Mouse (Mus musculus) telencephalon, adult 2 months (tissue): ENCODE results near the gene Nos3.

Experiments
- DNase-seq: peaks from one replicate; pipeline ENCODE4 v3.0.0-alpha.2; 2011; ENCODE audit warnings: low read depth, low spot score

Nos3 gene

DNA sequence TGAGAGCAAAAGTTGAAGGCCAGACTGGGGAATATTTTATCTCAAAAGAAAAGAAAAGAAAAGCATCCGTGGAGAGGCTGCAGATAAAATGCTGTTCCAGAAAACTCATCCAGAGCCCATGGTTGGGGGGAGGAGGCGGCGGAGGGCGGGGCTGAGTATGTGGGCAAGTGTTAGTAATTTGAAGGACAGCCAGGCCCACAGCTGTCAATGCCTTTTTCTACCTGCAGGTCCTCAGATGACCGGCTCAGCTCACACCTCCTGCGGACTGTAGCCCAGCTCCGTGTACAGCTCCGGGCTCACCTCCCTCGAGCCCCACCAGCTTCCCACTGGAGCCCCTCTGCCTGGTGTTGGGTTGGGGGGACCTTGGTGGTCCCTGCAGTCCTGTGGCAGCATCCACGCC, 35.1 kb downstream of the Nos3 start:
- DNase-seq = no peak

DNA sequence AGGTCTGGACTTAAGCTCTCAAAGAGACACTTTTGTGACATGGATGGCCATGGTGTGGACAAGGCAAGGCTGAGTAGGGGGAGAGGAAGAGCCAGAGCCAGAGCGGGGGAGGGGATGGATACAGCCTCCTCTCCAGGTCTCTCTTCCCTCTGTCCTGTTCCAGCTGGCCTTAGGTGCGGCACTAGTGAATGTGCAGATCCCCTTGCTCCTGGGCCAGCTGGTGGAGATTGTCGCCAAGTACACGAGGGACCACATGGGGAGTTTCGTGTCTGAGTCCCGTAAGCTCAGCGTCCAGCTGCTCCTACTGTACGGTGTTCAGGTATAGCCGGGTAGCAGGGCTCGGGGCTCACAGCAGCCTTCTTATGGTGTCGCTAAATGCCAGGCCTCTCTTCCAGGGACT, 35.8 kb downstream of the Nos3 start:
- no peak for DNase-seq

DNA sequence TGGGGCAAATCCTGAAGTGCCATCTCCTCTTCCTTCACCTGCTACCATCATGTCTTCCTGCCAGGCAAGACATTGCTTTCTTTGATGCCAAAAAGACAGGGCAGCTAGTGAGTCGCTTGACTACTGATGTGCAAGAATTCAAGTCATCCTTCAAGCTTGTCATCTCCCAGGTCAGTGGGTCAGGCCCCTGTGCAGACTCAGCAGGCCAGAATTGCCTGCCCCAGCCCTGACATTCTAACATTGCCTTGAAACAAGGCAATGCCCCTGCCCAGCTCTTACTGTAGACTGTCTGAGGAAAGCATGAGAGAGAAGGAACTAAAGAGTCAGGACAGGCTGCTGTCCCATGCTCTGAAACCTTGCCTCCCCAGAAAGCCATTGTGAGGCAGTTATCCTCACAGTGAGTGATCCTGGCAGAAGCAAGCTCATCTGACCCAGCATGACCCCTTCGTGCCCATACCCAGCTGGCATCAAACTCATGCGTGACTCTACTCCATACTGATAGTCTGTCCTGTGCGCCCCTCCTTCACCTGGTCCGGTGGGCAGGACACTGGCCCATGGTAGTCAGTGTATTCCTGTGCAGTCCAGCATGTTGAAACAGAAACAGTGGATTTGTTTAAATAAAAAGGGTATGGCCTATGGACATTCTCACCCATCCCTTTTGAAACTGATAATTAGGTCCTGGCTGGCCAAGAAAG, 36.4 kb downstream of the Nos3 start:
- DNase-seq = no peak

DNA sequence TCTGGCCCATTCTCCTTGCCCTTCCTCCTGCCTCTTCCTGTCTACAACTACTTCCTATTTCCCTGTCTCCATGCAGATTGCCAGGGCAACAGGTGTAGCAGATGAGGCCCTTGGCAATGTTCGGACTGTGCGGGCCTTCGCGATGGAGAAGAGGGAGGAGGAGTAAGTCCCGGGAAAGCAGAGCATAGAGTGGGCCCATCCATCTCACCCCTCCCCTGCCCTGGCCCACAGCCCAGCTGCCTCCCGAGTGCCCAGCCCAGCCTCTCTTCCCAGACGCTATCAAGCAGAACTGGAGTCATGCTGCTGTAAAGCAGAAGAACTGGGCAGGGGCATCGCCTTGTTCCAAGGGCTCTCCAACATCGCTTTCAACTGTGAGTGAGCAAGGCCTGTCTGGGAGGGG, 37.4 kb downstream of the Nos3 start:
- DNase-seq = no peak

DNA sequence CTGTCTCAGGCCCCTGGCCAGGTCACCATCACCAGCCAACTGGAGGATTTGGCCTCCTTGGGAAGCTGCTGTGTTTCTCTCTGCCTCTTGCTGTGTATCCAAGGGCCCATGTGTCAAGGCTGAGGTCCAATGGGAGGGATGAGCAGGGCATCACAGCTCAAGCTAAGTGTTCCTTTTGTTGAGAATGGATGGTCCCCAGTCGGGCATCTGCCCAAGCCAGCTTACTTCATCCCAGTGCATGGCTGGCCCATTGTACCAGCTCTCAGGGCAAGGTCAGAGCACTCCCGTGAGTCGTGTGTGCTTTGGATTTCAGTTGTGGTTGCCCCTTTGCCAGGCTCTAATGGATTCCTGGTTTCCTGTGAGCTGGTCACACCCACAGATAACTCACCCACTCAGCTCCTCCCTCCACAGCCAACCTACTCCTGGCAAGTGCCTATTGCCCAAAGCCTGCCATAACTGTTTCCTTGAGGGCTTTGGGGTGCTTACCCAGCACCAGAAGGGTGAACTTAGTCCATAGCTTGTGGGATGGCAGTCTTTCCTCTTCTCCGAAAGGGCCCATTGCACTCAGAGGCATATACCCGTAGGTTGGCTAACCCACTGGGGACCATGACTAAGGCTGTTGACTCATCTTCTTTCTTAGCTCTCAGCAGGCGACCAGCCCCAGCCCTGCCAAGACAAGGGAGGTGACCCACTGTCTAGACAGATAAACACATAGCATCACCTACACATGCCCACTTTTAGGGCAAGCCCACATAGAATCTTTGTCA, 40.2 kb downstream of the Nos3 start:
- no peak for DNase-seq

DNA sequence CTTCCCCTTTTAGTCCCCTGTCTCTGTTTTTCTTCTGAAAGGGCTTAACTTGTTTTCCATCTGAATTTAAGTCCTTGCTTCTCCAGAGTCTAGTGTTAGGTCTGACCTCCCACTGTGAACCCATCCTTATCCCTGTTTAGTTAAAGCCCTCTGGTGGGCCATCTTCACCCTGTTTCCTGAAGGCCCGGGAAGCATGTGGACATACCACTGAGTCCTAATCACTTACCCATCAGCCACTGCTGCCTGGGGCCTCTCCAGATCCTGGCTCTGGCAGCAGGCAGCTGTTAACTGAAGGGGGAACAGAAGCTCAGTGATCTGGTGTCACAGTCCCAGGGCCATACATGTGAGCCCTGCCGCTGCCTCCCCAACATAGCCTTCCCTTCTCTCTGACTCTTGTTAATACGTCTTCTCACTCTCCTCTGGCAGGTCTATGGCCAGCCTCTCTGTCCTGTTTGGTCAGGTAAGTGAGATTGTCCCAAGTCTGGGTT, 40.8 kb downstream of the Nos3 start:
- no peak for DNase-seq

DNA sequence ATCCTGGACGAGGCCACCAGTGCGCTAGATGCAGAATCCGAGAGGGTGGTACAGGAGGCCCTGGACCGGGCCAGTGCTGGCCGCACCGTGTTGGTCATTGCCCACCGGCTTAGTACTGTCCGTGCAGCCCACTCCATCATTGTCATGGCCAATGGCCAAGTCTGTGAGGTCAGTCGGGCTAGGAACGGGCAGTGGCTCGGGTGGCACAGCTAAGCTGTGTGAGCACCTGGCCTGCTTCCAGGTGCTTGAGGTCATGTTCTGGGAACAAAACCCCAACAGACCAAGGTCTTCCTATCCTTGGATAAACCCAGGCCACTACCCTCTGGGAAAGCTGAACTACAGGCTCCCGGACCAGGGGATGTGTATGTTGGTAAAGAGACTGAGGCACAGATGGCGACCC, 44.0 kb downstream of the Nos3 start:
- no peak for DNase-seq

DNA sequence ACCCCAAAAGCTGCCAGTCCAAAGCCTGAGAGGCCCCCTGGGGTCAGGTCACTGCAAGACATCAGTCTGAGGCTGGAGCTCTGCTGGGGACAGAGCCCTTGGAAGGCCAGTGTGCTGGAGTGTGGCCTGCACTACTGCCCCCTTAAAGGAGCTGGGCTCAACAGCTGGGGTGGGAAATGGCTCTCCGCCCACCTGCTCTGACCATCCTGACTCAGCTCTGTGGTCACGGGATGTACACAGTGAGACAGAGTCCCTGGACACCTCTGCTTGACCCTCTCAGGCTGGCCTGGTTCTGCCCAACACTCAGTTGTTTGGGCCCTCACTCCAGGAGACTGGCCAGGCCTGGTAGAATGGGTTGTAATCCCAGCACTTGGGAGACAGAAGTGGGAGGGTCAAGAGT, 44.9 kb downstream of the Nos3 start:
- DNase-seq = no peak

DNA sequence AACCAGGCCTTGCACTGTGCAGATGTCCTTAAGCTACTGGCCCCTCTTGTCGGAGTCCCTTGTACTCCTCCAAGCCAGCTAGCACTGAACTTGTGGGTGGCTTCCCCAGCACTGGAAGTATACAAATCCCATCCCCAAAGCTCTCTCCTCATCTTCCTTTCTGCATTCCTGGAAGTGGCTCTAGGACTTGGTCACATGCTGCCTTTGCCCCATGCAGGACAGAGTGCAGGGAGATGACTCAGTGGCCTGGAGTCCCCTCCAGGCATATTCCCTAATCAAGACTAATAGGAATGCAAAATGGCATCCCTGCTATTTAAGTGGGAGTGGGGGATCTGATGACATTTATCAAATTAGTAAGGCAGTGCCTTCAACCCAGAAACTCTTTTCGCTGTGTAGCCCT, 47.5 kb downstream of the Nos3 start:
- no peak for DNase-seq

DNA sequence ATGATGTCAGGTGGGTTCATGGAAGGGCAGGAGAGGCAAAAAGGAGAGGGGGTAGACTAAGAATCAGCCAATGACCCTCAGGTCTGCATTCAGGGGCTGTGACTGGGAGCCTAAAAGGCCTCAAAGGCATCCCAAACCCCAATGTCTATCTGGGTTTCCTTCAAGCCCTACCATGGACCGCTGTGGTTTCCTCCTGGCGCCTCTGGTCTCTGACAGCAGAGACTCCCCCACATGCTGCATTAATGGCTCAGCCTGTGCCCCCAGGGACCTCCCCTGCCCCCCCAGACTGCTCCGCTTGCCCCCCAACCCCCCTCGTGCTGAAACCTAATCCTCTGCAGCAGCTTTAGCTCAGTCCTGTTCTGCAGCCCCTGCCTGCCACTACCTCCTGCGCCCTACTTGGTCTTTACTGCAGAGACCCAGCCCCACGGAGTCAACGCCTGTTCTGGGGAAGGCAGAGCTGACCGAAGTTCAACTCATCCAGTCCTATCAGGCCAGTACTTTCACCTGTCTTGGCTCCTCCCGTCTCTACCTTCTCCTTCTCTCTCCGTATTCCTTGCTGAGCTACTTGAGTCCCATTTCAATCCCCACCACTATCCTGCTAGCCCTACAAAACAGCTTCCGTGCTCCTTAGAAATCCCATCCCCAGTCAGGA, 48.6 kb downstream of the Nos3 start, which contains the start of gene Asic3:
Asic3 (plus strand) TSS at position 351 of the 652 bp plus-strand sequence.
- no peak for DNase-seq

DNA sequence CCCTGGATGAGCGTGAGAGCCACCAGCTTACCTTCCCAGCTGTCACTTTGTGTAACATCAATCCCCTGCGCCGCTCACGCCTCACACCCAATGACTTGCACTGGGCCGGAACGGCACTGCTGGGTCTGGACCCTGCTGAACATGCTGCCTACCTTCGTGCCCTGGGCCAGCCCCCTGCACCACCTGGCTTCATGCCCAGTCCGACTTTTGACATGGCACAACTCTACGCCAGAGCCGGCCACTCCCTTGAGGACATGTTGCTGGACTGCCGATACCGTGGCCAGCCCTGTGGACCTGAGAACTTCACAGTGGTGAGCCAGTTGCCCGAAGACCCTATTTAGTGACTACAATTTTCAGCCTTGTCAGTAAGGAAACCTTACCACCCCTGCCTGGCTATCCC, 49.3 kb downstream of the Nos3 start:
- DNase-seq = no peak

DNA sequence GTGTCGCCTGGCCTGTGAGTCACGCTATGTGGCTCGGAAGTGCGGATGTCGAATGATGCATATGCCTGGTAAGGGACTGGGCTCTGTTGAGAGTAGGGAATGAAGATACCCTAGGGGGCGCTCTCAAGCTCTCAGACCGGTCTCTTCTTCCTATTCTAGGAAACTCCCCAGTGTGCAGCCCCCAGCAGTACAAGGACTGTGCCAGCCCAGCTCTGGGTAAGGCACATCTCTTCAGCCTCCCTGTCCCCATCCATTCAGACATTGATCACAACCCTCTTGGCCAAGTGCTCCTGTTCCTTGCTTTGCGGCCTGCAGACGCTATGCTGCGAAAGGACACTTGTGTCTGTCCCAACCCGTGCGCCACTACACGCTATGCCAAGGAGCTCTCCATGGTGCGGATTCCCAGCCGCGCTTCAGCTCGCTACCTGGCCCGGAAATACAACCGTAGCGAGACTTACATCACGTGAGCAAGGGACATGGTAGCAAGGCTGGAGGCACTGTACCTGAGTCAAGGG, 51.7 kb downstream of the Nos3 start:
- no peak for DNase-seq

DNA sequence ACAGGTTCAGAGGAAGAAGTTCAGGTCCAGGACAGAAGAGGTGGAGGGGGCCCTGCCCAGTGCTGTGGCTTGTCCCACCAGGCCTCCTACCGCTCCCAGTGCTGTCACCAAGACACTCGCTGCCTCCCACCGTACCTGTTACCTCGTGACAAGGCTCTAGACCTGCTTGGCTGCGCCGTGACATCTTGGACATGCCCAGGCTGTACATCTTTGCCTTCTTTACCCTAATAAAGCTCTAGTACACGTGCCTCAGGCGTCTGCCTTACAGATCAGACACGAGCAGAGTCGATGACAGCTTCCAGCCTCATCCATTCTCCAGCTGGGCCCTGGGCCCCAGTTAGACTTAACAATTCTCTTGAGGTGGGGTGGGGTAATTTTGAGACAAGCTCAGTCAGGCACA, 53.0 kb downstream of the Nos3 start:
- DNase-seq = no peak

DNA sequence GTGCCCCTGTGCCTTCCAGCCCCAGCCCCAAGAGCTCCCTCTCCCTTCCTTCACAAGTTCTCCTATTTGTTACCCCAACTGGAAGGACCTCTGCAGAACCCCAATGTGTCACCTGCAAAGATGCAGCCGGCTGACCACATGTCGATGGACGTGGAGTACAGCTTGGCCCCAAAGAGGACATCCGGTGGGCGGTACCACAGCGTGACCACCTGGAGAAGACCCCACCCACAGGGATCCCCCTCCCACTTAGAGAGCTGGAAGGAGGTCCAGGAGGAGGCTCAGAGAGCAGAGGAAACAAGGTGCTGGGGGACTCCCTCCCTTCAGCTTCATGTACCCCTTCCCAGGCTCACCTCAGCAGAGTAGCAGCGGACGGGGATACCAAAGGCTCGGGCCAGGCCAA, 55.8 kb downstream of the Nos3 start:
- no peak for DNase-seq

DNA sequence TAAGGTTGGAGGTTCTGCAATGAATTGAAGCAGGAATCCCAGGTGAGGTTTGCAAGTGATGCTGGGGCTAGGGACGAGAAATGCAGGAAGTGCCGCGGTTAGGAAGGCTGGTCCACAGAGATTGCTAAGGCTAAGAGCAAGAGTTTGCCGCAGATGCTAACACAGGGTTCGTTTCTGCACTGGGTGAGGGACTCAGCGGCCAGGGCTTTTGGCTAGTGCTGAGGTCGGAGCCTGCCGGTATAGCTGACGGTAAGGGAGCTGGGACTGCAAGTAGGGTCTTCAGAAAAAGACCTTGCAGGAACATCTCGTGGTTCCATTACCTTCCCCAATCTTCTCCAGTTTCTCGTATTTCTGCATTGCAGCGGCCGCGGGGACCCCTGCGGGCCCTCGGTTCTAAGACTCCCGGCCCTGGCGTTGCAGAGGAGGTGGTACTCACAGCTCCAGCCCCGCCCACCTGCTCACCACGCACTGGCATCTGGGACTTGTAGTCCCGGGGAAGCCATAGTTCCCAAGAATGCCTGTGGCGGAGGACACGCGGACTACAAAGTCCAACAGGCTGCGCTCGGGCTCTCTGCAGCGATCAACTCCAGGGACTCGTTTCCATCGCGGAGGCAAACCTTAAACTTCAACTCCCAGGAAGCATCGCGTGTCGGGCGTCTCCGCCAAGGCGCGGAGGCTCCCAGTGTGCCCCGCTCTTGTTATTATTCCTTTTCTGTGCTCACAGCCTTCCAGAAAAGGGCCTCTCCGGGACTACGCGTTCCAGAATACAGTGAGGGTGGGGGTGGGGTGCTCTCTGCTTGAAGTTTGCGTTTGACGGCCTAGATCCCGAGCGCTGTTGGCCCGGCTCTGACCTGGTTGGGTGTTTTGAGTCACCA, 58.8 kb downstream of the Nos3 start, which contains the start of the genes Cdk5 and Slc4a2:
Cdk5 (minus strand) TSS at position 402 of the 875 bp plus-strand sequence.
Slc4a2 (plus strand) TSS at position 709 of the 875 bp plus-strand sequence.
- DNase-seq = peak; percentile 100

DNA sequence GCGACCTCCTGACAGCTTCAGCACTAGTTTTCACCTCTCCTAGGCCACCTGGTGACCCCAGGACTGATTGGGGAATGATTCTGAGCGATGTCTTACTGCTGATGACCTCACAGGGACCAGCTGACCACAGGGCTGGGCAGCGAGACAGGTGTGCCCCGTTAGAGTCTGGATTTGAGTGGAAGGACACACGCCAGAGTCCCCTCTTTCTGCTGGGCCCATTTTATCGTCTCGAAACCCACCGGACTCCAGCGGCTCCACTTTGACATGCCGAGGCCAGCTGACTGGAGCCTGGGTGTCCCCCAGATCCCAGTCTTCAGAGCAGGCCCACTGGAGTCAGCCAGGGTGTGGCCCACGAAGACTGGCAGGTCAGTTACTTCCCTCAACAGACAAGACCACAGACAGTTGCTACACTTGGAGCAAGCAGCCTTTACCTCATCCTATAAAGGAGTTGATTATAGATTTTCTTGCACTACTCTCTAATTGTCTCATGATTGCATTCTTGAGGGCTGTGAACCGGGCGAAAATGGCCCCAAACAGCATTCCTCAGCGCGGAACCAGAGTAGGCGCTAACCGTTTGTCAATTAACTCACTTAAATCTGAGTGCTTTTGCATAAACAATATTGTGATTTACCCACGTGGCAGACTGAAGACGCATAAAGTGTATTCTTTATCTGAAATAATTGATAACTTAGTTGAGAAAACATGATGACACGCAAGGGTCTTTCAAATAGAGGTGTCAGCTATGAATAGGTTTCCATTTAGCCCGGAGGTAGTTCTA, 59.6 kb downstream of the Nos3 start:
- DNase-seq = no peak

DNA sequence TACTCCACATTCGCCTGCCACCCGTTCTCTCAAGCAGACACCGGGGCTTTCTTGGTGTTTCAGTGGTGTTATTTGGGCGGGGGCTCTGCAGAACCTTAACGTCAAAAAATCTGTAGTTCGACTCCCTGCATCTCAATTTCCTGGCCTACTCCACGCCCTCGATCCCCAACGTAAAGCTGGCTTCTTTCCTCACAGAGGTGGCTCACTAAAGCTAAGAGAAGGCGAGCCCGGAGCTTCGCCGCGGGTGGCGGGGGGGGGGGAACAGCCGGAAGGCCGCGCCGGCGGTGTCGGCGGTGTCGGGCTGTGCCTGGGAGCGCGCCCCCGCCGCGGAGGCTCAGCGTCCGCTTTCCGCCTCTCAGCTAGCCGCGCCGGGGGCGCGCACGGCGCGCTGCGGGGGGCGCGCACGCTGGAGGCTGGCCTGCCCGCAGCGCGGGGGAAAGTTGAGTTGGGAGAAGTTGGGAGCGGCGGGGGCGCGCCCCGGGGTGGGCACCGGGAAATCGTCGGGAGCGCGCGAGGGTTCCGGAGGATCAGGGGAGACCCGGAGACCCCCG, 60.3 kb downstream of the Nos3 start:
- no peak for DNase-seq

DNA sequence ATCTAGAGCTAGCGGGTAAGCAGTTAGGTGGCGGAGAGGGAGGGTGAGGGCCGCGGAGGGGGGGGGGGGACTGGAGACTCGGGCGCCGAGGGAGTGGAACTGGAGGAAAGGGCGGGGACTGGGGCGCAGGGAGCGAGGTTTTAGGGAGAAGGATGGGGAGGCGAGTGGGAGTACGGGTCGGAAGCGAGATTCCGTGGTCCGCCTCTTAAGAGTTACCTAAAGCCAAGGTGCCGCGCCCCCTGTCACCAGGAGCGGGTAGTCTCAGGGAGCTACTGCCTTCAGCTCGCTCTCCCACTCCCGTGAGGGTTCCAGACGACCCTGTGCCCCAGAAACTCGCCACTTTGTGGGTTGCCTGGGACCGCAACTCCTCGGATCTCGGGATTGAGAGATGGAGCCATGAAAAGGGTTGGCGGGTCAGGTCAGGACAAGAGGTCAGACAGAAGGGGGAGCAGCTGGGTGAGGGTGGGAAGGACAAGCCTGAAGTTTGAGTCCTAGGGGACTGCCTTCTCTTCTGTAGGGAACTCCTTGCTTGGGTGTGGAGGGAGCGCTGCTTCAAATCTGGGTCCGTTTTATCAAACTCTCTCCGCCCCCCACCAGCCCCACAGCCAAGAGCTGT, 60.9 kb downstream of the Nos3 start:
- no peak for DNase-seq

DNA sequence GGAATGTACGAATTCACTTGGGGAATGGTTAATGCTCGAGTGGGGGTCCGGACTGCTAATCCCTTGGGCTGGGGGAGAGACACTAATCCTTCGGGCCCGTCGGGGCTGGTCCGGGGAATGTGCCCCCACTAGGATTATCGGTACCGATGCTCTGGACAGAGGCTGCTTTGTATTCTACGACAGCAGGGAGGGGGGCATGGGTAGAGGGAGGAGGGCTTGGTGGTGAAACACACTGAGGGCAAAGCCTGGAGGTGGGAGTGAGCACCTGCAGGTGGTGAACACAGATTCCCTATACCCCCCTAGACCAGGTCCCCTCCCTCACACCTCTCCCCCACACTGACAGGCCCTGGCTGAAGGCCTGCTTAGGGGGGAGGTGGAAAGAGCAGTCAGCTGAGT, 61.4 kb downstream of the Nos3 start:
- no peak for DNase-seq
